Mouse (Mus musculus): ENCODE results near the gene Il1rapl1.

- no peak for TF ChIP-seq CTCF (IDR thresholded peaks at IDR 0.05; ENCODE audit: low read depth)
- no peak for TF ChIP-seq EP300 (optimal IDR thresholded peaks at IDR 0.05)
These were observed 451.6 kb downstream of the Il1rapl1 start for GRCm38 (mm10) chrX:87663856-87664255.
